Mouse (Mus musculus) thymus, postnatal 36 days (tissue): ENCODE data around the gene Myo9b.
"Not testable (repeated sequence)": the region's sequence is repeated elsewhere in the genome, so short reads cannot be mapped to it uniquely, and the experiment has no call there.

ENCODE experiments used
- DNase-seq, 2 experiments: peaks; one replicate each; pipeline ENCODE4 v3.0.0; 2022; ENCODE audit warnings: mixed read lengths in 2 of 2

Gene Myo9b

GRCm38 (mm10) chr8:71297439-71297838, 24.9 kb downstream of the Myo9b start:
- no peak for DNase-seq

GRCm38 (mm10) chr8:71299716-71300115, 27.2 kb downstream of the Myo9b start:
- no peak for DNase-seq

- no peak for DNase-seq
These were observed 30.3 kb downstream of the Myo9b start for GRCm38 (mm10) chr8:71302788-71303187.

DNA sequence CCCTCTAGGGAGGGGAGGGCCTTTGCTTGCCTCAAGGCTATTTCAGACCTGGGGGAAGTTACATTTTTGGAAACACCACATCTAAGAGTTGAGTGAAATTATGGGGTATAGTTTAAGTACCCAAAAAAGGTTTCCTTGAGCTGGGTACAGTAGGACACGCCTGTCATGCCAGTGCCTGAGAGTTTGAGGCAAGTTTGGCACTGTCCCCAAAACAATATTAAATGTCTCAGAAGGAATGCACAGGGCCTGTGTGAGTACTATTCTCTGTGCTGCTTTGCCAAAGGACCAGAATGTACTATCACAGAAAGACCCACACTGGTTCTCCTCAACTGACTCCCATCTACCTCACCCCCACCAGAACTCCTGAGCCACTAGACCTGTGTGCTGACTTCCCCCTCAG, 31.1 kb downstream of the Myo9b start:
- DNase-seq, result no peak

DNA sequence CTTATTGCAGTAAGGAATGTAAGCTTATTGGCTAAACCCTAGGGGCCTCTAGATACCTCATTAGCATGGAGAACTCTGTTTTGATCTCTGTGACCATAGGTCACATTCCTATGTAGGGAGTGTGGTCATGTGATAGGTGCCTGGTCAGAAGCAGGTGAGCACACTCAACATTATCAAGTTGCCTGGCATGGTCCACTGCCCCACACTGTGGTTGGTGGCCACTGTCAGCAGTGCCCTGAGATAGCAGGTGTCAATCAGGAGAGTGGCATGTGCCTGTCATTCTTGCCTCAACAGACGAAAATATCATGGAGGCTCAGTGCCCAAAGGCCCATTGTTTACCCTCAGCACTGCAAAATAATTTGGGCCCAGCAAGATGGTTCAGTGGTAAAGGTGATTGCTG, 33.5 kb downstream of the Myo9b start:
- DNase-seq, result no peak

DNA sequence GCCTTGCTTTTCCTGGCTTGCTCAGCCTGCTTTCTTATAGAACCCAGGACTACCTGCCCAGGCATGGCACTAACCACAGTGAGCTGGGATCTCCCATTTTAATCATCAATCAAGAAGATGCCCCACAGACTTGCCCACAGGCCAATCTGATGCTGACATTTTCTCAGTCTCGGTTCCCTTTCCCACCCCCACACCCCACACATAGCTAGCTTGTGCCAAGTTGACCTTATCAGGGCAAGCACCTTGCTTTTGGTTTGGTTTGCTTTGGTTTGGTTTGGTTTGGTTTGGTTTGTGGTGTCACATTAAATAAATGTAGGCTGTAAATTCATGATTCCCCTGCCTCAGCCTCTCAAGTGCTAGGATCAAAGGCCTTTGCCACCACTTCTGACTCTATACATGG, 34.9 kb downstream of the Myo9b start:
- DNase-seq, result no peak

GRCm38 (mm10) chr8:71307913-71308312, 35.4 kb downstream of the Myo9b start:
- no peak for DNase-seq

DNA sequence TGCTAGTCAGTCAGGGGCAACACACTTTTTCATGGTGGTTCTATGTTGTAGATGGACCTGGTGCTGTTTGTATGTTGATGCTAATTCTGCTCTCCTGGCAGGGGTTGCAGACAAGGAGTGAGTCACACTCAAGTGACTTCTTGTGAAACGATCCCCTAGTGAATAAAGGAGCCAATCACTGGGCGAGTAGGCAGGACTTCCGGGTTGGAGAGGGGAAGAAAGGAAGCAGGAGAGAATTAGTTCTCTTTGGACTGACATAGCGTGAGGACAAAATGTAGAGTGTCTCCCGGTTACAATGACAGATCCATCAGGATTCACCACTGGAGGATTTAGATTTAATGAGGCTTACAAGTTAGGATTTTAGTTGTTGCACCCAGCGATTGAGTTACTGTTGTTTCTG, 37.9 kb downstream of the Myo9b start:
- no peak for DNase-seq

GRCm38 (mm10) chr8:71312700-71313099, 40.2 kb downstream of the Myo9b start:
- no peak for DNase-seq

DNA sequence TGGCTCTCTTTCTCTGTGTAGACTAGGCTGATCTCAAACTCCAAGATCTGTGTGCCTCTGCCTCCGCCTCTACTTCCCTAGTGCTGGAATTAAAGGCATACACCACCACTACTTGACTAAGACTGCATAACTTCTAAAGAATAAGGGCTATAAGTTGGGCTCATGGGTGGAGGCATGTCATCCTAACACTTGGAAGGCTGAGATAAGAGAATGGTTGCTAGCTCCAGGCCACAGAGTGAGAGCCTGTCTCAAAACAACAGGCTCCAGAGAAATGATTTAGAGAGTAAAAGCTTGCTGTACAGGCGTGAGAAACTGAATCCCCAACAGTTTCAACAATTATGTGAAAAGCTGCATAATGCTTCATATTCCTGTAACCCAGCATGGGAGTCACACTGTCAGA, 41.4 kb downstream of the Myo9b start:
- DNase-seq, result no peak

DNA sequence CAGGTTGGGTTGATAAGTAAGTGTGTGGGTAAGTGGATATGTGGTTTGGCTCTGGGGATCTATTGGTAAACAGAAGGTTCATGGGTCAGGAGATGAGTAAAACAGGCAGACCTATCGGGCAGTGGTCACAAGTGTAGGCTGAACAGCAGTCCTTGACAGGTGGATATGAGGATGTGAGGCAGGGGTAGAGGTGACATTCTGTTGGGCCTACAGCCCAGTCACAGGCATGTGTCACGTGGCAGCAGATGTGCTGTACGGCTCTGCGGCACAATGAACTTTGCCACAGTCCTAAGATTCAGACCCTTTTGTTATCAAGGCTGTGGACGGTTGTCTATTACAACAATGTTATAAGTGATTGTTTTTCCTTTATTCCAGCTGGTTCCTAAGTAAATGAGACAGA, 43.5 kb downstream of the Myo9b start:
- DNase-seq, result no peak

DNA sequence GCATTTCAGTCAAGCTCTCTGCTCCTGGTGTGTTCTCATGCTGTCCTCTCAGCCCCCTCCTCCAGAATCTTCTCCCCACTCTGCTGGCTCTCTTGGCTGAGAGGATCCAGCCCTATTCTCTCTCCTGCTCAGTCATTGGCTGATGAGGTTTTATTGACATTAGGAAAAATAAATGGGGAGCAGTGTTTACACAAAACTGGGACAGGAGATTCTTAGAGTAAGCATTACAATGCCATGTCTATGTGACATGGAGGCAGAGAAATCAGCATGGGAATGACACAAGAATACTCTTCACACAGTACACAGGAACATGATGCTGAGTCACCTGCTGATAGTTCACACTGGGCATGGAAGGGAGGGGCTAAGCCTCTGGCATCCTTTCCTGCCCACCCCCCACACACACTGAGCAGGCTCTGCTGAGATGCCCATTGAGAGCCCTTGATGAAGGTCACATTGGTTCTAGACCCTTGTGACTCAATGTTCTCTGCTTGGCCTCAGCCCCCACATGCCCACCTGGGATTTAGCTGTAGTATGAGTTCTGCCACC, 44.0 kb downstream of the Myo9b start:
- DNase-seq, result no peak

- not testable (repeated sequence) for DNase-seq
These were observed 46.1 kb downstream of the Myo9b start for GRCm38 (mm10) chr8:71318610-71319009.

DNA sequence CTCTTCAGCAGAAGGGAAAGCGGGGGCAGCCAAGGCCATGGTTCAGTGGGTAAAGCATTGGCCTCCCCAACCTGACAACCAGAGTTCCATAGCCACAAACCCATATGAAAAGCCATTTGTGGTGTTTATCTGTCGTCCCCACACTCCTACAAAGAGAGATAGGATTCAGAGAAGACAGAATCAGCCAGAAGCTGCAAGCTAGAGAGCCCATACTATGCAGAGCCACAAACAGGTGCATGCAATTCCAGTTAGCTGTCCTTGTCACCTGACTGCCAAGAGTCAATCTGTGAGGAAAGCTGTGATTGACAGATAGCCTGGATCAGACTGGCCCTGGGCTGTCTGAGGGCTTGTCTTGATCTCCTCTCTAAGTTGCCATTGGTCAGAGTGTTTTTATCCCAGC, 47.2 kb downstream of the Myo9b start:
- DNase-seq, result not testable (repeated sequence)

DNA sequence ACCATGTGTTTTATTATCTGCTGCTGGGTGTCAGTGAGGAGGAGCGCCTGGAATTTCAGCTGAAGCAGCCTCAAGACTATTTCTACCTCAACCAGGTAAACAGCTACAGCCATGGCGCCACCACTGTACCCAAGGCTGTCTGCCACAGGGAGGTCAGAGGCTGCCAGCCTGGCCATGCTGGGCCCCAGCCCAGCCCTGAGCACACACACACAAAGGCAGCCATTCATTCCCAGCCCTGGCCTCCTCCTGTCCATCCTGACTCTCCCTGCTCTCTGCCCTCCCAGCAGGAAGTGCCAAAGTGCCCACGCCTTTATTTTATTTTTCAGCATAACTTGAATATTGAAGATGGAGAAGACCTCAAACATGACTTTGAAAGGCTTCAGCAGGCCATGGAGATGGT, 50.4 kb downstream of the Myo9b start:
- no peak for DNase-seq

DNA sequence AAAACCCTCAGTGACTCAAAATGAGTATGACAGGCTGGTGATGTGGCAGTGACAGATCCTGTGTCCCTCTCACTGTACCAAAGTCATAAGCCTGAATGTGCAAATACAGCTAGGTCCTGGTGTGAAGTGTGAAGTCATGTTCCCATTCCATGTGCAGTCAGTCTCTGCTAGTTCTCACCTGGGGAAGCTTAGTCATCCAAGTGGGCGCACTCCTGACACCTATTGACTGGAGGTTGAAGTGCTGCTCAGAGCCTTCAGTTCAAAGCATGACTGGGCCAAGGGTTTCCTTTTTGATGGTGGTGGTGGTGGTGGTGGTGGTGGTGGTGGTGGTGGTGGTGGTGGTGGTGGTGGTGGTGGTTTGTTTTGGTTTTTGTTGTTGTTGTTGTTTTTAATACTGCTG, 52.3 kb downstream of the Myo9b start:
- peak; percentile 22 to 27 for DNase-seq

- not testable (repeated sequence) for DNase-seq
These were observed 65.3 kb downstream of the Myo9b start for GRCm38 (mm10) chr8:71337834-71338233.

GRCm38 (mm10) chr8:71340625-71341024, 68.1 kb downstream of the Myo9b start:
- DNase-seq, result peak; percentile 45 to 48

- no peak for DNase-seq
These were observed 74.1 kb downstream of the Myo9b start for GRCm38 (mm10) chr8:71346581-71346980.

GRCm38 (mm10) chr8:71351117-71351516, 78.6 kb downstream of the Myo9b start:
- DNase-seq, result no peak

GRCm38 (mm10) chr8:71351520-71351919, 79.0 kb downstream of the Myo9b start:
- no peak for DNase-seq

GRCm38 (mm10) chr8:71358026-71358425, 85.5 kb downstream of the Myo9b start:
- no peak for DNase-seq

GRCm38 (mm10) chr8:71366771-71367528, 94.4 kb downstream of the Myo9b start, which contains the start of gene Use1:
Gene Use1 (plus strand): TSS chr8:71366848.
- peak; percentile 89 to 93 for DNase-seq

DNA sequence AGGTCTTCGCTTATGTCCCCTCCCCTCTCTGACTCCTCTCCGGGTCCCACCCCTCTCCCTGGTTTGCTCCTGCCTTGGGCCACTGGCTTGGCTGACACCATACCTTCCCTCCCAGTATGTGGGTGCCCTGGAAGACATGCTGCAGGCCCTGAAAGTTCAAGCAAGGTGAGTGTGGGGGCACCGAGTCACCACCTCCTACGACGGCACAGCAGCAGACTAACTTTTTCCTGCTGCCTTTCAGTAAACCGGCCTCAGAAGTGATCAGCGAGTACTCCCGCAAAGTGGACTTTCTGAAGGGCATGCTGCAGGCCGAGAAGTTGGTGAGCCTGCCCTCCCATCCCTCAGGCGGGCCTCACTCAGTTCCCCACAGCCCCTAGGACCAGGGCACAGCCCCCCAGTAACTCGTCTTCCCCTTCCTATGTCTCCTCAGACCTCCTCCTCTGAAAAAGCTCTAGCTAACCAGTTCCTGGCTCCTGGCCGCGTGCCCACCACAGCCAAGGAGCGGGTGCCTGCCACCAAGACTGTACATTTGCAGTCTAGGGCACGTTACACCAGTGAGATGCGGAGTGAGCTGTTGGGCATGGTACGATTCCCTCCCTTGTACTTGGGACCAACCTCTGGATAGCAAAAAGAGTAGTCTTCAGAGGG, 95.1 kb downstream of the Myo9b start:
- DNase-seq, result peak in 1 of 2 experiments; percentile 28
